Mouse (Mus musculus): ENCODE data around the gene Sema6d.

- no peak for TF ChIP-seq POLR2A (IDR thresholded peaks at IDR 0.05; ENCODE audit: low read depth, low read length)
- TF ChIP-seq CTCF (IDR thresholded peaks at IDR 0.05; ENCODE audit: borderline replicate concordance, insufficient read depth, low read length): no peak
Measured at GRCm38 (mm10) chr2:124332890-124333289, 243.1 kb downstream of the Sema6d start.
